Mouse (Mus musculus): ENCODE measurements around the gene Celsr3. TPM values are rescaled to one million over a fixed set of nuclear protein-coding genes. Genes with fewer than 3 reads are reported as not detected.

Celsr3 gene
- total RNA-seq, 2 experiments from 2014 or later: 0.12 TPM

DNA sequence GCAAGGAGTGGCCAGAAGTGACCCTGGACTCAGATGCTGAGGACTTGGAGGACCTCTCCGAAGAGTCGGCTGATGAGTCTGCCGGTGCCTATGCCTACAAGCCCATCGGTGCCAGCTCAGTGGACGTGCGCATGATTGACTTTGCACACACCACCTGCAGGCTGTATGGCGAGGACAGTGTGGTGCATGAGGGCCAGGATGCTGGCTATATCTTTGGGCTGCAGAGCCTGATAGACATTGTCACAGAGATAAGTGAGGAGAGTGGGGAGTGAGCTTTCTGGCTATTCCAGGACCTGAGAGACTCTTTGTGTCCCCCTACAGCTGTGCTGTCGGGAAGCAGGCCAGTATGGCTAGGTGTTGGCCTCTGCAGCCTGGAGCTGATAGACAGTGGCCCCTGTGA, 20.4 kb upstream of the Celsr3 start:
- intact Hi-C loops (cut with DNase I): no loop called here

DNA sequence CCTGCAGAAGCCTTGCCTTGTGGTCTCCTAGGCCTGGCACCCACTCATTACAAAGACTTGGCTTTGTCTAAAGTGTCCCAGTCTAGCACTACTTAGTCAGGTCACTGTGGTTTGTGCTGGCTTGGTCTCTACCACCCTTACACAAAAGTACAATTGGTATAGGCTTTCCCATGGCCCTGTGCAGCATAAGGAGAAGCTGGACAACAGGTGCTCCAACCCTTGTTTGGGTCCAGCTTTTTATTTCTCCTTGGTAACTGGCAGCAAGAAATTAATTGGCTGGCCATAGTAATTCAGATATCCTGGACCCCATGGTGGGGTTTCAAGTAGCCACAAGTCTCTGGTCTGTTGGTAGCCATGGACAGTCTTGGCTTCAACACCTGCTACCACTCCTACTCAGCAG, 19.7 kb upstream of the Celsr3 start:
- intact Hi-C loops (cut with DNase I): no loop called here
- no peak for DNase-seq

More for the DNA sequence above, 20.4 kb upstream of the Celsr3 start:
- no peak for DNase-seq

DNA sequence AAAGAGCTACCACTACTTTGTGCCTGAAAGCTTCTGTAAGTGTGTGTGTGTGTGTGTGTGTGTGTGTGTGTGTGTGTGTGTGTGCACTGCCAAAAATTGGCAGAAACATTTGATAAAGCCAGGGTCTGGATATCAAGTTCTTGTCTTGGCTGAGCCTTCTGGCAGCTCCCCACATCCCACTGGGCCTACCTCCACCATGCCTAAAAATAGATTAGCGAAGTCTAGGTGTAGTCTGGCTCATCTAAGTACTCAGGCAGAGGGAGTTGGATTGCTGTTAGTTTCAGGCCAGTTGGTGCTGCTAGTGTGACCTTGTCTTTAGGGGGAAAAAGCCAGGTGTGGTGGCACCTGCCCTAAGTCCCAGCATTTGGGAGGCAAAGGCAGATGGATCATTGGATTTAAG, 19.3 kb upstream of the Celsr3 start:
- peak; percentile 47 to 63 for DNase-seq
- intact Hi-C loops (cut with DNase I): no loop called here

DNA sequence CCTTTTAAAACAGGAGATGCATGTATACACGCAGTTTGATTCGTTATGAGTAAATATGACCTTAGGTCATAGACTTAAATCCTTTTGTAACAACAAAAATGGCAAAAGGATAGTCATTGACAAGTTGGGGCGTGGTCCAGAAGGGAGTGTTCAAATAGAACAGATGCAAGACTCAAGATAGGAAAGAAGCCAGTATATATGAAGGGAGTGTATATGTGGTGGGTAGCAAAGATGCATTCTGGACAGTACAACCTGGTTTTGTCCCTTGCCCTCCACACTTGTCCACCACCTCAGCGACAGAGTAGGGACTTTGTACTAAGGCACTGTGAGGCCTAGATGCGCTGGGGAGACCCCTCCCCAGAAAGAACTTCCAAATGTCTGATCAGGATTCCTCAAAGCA, 18.4 kb upstream of the Celsr3 start:
- no peak for DNase-seq
- intact Hi-C loops (cut with DNase I): loop anchor here (2.0 kb wide), 1 partner anchor 55 kb away; no protein-coding TSS in a partner anchor

DNA sequence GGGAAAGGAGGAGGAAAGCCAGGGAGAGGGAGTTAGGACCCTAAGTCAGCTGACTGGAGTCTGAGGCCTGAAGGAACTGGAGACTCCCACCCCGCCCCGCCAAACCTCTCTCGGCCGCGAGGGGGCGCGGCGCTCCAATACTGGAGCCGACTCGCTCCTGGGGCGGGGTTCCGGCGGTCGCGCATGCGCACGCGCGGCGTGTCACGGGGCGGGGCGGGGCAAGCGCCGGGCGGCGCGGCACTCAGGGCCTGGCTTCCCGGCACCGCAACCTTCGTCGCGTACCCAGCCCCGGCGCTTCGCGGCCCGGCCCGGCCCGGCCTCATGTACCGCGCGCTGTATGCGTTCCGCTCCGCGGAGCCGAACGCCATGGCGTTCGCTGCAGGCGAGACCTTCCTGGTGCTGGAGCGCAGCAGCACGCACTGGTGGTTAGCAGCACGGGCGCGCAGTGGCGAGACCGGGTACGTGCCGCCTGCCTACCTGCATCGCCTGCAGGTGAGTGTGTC, 17.9 kb upstream of the Celsr3 start, which contains the start of gene Nckipsd:
TSS of gene Nckipsd (plus strand) at position 206 of the 503 bp plus-strand sequence.
- intact Hi-C loops (cut with DNase I): loop anchor here (2.0 kb wide), 1 partner anchor 55 kb away; no protein-coding TSS in a partner anchor
- DNase-seq: peak; percentile 99

DNA sequence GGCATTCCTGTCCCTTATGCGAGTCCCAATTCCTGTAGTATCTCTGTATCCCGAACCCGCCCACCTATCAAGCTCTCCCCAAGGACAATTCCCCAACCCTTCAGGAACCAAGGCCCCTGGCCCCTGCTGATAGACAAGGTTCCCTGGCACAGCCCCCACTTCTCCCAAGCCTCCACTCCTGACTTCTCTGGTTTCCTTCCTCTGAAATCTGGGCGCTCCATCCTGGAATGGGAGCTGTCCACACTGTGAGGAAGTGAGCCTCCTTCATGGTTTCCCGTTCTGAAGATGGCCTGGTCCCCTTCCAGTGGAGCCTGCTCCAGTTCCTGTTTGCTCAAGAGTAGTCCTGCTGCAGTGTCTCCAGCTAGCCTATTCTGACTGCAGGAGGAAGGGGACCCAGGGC, 16.9 kb upstream of the Celsr3 start:
- peak; percentile 38 to 50 for DNase-seq
- intact Hi-C loops (cut with DNase I): loop anchor here (2.0 kb wide), 1 partner anchor 56 kb away; no protein-coding TSS in a partner anchor

DNA sequence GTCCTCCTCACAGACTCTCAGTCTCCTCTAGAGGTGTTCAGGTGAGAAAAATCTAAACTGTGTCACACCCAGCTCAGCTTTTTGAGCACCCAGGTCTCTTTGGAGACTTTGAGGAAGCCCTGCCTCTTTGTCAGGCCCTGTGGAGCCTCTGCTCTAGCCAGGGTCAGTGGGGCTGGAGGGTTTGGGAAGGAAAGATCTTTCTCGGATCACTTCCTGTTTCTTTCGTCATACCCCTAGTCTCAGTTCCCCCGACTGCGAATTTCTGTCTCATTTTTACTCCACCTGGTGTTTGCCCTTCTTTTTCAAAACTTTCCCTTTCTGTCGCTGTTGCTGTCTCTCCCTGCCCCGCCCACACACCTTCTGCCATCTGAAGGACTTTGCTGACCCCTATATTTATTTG, 16.4 kb upstream of the Celsr3 start:
- no peak for DNase-seq
- intact Hi-C loops (cut with DNase I): loop anchor here (2.0 kb wide), 2 partner anchors 15 to 57 kb away; no protein-coding TSS in a partner anchor

DNA sequence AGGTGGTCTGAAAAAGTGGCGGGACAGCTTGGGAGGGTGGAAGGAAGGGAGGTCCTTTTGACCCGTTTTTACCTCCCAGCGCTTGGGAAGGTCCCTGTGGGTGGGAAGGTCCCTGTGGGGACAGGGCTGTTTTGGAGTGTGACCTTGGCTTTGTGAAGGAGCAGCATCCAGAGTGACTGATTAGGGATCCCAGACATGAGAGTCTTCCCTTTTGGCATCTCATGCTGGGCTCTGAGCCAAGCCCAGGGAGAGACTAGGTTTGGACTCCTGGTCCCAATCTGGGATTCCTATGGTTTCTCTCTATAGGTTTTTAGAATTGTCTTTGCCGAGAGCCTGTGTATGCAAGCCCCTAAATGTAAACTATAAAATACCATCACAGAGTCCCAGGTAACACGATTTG, 15.6 kb upstream of the Celsr3 start:
- intact Hi-C loops (cut with DNase I): loop anchor here (2.0 kb wide), 1 partner anchor 14 kb away; no protein-coding TSS in a partner anchor
- DNase-seq: no peak

DNA sequence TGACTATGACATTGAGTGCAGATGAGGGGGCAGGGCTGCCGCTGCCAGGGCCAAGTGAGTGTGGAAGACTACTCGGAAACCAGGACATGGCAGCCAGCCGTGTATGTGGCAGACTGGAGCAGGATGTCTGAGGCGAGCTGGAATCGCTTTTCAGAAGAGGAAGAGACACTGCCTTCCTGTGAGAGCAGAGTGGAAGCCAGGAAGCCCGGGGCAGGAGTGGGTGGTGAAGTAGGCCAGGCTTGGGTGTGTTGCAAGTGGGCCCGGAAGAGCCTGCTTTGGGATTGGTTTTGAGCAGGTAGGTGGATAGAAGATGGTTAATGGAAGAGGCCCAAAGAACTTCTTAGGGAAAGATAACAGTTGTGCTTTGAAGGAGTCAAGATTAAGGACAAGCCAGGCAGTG, 10.6 kb upstream of the Celsr3 start:
- DNase-seq: no peak
- intact Hi-C loops (cut with DNase I): no loop called here

DNA sequence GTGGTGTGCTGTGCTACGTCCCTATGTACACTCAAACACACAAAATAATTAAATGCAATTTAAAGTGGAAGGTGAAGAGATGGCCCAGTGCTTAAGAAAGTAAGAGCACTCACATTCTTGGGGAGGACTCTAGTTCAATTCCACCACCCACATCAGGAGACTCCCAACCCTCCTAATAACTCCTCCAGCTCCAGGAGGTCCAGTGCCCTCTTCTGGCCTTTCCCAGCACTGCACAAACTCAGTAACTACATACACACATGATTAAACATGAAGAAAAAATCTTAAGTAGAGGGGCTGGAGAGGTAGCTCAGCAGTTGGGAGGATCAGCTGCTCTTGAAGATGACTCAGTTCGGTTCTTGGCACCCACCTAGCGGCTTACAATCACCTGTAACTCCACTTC, 6.6 kb upstream of the Celsr3 start:
- DNase-seq: peak; percentile 66 to 77
- intact Hi-C loops (cut with DNase I): no loop called here

DNA sequence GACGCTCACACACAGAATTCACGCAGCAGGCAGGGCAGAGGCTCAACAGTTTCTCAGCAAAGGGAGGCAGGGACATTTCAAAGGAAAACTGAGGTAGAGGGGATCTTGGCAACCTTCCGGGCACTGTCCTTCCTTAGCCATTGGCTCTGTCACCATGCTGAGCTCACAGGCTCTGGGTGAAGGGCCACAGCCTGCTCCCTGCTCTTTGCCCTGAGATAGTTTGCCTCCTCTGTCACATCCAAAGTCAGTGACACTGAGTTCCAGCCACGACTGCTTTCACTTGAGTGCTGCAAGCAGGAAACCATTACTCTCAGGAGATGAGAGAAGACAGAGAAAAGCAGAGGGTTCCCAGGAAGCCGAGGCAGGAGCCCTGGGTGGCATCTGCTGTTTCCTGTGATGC, 6.0 kb upstream of the Celsr3 start:
- intact Hi-C loops (cut with DNase I): no loop called here
- DNase-seq: no peak

DNA sequence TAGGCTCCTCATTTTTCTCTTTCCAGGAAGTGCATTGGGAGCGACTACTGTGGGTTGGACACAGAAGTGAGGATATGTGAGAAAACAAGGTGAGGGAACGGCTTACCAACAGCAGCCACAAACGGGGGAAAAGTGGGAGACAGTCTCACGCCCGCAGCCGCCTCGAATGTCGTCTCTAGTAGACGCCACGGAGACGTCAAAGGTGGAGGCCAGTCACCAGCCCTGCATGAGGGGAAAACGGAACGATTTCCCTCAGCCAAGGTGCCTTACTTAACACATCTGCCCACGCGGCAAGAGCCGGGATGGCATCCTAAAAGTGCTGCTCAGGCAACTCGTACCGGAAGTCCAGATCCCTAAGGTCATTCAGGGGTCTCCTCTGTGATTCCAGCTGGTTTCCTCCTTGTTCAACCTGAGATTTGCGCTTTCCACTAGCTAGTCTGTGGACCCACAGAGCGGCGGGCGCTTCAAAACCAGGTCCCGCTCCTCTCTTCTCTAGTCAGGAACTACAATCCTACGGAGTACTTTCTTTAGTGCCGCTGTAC, 1.9 kb upstream of the Celsr3 start:
- no peak for DNase-seq
- intact Hi-C loops (cut with DNase I): loop anchor here (2.0 kb wide), 1 partner anchor 13 kb away; no protein-coding TSS in a partner anchor

DNA sequence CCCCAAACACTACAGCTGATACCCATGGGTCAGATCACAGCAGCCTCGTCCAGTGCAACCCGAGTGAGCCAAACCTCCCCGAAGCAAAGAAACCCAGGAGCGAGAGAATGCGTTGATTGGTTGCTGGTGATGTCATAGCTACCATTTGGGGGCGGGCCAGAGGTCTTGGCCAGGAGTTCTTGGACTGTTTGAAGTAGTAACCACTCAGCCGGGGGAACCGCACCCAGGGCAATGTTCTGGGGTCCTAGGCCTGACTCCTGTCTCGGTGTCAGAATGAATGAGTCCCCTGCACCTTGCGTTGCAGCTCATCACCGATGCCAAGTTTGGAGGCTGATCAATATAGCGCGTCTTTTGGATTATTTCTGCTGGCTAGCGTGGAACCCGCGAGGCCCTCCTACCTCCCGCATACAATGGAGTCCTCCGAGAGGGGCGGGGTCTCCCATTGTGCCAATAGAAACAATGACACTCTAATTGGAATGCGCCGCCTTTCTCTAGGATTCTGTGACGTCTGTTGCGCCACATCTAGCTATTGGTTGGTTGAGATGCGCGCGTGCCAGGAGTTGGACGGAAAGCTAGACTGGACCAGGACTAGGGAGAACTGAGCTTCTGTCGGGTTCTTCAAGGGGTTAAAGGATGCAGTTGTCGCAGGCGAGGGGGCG, 1.2 kb upstream of the Celsr3 start:
- intact Hi-C loops (cut with DNase I): loop anchor here (2.0 kb wide), 1 partner anchor 14 kb away; no protein-coding TSS in a partner anchor
- no peak for DNase-seq

DNA sequence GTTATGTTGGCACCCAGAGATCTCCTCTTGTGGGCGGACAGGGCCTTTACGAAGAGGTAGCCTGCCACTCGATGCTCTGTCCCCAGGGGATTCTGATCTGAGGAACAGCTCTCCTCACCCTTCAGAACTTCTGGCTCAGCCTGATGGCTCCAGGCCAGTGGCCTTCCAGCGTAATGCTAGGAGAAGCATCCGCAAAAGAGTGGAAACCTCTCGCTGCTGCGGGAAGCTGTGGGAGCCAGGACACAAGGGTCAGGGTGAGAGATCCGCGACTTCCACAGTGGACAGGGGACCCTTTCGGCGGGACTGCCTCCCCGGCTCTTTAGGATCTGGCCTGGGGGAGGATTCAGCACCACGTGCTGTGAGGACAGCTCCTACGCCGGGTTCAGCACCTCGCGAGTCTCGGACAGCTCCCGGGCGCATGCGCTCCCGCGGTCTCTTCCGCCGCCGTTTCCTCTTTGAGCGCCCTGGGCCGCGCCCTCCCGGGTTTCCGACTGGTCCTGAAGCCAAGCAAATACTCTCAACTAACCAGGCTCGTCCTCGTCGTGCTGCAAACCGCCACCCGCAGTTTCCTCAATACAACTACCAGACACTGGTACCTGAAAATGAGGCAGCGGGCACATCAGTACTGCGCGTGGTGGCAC, 700 bp downstream of the Celsr3 start:
- peak; percentile 85 to 87 for DNase-seq
- intact Hi-C loops (cut with DNase I): no loop called here

DNA sequence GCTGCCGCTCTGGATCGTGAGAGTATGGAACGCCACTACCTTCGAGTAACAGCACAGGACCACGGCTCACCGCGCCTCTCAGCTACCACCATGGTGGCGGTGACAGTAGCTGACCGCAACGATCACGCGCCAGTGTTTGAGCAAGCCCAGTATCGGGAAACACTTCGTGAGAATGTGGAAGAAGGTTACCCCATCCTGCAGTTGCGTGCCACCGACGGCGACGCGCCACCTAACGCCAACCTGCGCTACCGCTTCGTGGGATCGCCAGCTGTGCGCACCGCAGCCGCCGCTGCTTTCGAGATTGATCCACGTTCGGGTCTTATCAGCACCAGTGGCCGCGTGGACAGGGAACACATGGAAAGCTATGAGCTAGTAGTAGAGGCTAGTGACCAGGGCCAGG, 1.3 kb downstream of the Celsr3 start:
- DNase-seq: no peak
- intact Hi-C loops (cut with DNase I): no loop called here

DNA sequence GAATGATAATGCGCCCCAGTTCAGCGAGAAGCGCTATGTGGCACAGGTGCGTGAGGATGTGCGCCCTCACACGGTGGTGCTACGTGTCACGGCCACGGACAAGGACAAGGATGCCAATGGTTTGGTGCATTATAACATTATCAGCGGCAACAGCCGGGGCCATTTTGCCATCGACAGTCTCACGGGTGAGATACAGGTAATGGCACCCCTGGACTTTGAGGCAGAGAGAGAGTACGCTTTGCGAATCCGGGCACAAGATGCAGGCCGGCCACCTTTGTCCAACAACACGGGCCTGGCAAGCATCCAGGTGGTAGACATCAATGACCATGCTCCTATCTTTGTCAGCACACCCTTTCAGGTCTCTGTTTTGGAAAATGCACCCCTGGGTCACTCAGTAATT, 1.8 kb downstream of the Celsr3 start:
- DNase-seq: no peak

DNA sequence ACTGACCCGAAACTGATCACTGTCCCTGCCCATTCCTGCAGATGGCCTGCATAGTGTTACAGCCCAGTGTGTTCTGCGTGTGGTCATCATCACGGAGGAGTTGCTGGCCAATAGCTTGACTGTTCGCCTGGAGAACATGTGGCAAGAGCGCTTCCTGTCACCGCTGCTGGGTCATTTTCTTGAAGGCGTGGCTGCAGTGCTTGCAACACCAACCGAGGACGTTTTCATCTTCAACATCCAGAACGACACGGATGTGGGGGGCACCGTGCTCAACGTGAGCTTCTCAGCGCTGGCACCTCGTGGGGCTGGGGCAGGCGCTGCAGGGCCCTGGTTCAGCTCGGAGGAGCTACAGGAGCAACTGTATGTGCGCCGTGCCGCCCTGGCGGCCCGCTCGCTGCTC, 5.5 kb downstream of the Celsr3 start:
- intact Hi-C loops (cut with DNase I): no loop called here
- DNase-seq: no peak

More for the DNA sequence above, 1.8 kb downstream of the Celsr3 start:
- intact Hi-C loops (cut with DNase I): no loop called here

DNA sequence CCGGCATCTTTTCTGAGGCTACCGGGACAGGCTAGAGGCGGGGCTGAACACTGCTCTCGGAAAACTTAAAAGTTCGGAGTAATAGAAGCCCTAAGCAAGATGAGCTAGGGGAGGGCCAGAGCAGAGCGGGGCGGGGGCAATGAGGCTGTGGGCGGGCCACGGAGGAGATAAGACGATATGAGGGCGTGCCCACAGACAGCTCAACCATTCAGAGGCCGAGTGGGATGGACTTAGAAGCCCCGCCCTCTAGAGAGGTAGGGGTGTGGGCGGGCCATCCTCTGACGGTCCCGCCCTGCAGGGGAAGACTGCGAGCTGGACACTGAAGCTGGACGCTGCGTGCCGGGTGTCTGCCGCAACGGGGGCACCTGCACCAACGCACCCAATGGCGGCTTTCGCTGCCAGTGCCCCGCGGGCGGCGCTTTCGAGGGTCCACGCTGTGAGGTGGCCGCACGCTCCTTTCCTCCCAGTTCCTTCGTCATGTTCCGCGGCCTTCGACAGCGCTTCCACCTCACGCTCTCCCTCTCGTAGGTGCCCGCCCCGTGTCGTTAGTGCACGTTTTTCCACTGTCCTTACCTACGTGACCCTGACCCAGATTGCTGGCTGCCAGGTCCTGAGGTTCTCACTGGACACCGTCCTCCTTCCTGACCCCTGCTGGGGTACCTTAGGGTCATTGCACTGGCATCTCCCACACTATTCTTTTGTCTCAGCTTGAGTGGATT, 6.4 kb downstream of the Celsr3 start:
- DNase-seq: peak; percentile 80 to 83
- intact Hi-C loops (cut with DNase I): no loop called here

DNA sequence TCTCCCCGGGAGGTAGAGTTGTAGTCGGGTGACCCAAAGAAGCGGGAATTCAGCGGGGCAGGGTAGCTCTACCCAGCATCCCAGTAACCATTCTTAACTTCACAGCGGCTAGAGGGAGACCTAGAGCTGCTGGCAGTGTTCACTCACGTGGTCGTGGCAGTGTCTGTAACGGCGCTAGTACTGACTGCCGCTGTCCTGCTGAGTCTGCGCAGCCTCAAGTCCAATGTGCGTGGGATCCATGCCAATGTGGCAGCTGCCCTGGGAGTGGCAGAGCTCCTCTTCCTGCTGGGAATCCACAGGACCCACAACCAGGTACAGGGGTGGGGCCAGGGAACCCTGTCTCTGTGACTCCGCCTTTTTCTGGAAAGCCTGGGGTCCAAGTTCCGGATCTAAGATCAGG, 16.9 kb downstream of the Celsr3 start:
- intact Hi-C loops (cut with DNase I): no loop called here
- DNase-seq: peak; percentile 45 to 73

DNA sequence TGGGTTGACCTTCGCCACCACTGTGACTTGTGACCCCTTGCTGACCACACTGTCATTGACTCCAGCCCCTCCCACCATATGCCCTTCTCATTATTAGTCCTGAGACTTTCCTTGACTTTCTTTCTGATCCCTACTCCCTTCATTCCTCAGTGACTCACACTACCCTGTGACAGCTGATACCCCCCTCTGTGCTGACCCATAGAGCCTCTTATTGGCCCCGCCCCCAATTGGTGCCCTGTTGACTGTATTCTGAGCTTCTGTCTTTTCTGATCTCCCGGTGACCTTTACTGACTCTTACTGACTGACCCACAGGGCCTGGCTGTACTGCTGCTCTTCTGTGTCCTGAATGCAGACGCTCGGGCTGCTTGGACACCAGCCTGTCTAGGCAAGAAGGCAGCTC, 19.3 kb downstream of the Celsr3 start:
- intact Hi-C loops (cut with DNase I): no loop called here
- no peak for DNase-seq

DNA sequence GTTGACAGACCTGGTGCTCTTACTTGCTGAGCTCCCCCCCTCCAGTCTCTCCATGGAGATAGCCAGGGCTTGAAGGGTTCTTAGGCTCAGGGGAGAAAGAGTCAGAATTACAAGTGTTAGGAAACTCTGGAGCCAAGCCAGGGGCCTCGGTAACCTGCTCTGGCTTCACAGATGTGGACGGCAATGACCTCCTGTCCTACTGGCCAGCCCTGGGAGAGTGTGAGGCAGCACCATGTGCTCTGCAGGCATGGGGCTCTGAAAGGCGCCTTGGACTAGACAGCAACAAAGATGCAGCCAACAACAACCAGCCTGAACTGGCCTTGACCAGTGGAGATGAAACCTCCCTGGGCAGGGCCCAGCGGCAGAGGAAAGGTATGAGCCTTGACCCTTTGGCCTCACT, 21.3 kb downstream of the Celsr3 start:
- intact Hi-C loops (cut with DNase I): no loop called here

More for the DNA sequence above, 21.3 kb downstream of the Celsr3 start:
- no peak for DNase-seq
